Mouse (Mus musculus) cerebellum, adult 2 months (tissue): ENCODE measurements around the gene Ap4m1.

Experiments
- CTCF ChIP-seq: fragments of 200-500 bp; IDR thresholded peaks from 2 replicates; pipeline ENCODE4 v1.5.1; 2011; ENCODE audit warnings: low read depth, mild to moderate bottlenecking, control low read depth, low read length, moderate library complexity, borderline replicate concordance; ENCODE audit not compliant: insufficient read depth
- POLR2A ChIP-seq: fragments of 200-500 bp; IDR thresholded peaks from 2 replicates; pipeline ENCODE4 v1.6.1; 2011; ENCODE audit warnings: low read length, control low read depth, borderline replicate concordance; ENCODE audit not compliant: insufficient read depth

DNA sequence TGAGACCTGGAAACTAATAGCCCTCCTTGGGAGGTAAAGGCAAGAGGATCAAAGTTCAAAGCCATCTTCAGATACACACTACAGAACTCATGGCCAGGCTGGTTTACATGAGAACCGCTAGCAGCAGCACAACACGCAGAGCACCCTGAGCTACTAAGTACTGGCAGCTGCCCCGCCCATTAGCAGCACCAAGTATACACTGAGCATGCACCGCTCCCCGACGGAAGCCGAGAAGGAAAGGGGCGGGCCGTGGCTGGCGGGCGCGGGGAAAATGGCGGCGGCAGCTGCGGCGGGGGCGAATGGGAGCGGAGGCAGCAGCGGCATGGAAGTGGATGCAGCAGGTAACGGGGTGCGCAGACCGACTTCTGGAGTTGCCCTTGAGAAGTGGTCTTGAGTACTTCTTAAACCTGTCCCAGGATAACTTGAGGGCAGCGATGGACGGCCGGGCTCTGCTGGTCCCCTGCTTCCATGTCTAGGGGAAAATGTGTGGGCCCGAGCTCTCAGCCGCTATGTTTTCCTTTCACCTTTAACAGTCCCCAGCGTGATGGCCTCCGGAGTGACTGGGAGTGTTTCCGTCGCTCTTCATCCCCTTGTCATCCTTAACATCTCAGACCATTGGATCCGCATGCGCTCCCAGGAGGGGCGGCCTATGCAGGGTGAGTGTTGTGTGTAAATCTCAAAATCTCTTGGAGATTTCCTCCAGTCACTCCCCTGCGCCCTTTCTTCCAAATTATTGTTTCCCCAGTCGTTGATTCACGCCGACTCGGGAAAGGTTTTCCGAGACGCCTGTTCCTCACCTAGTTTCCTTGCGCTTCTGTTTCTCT lies 10.7 kb upstream of the Ap4m1 start, which contains the start of gene Cops6:
- TF ChIP-seq POLR2A (peak; percentile 75), CTCF (no peak)
